Mouse (Mus musculus) erythroblast, embryonic 14.5 days (primary cell): Measurements from ENCODE around the gene Ap3d1.

Source experiments
- GATA1 ChIP-seq: IDR thresholded peaks from 2 replicates; pipeline ENCODE4 v1.6.1; 2012; ENCODE audit warnings: low read length, inconsistent platforms, mixed read lengths
- TAL1 ChIP-seq: IDR thresholded peaks from 3 replicates; pipeline ENCODE4 v1.6.1; 2012; ENCODE audit warnings: low read length, inconsistent platforms, mixed read lengths

DNA sequence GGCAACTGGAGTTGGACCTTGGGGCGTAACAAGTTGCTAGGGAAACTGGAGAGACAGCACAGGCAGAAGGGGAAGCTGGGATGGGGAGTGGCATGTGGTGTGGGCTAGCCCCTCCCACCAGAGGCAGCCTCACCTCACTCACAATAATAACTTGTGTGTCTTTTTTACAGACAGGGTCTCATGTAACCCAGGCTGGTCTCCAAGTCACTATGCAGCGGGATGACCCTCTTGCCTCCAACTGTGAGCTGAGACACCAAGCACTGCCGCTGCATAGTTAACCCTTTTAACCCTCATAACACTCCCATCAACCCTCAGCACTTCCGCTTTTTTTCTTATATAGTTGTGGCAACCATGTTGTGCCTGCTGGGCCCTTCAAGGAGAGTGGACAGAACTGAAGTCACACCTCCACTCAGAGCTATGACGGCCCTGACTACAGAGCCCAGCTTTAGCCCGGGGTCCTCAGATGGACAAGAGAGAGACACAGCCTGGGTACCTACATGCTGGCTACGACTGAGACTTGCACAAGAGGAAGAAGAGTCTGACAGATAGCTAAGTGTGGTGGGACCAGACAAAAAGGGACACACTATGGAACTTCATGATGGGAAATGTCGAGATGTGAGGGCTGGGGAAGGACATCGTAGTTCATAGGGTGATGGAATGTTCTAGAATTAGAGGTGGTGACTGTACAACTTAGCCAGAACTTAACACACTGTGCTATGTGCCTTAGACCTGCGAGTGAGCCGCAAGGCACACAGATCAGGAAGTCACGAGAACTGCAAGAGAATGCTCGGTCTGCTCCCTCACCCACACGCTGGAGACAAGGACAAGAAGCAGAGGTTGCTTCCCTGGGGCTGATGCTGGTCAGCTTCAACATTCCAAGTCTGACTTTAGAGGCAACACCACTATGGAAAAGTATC is 49.6 kb downstream of the Ap3d1 start:
- TF ChIP-seq TAL1 (no peak), GATA1 (no peak)
